Mouse (Mus musculus): ENCODE measurements around the gene Olfr995. TPM values are rescaled to one million over a fixed set of nuclear protein-coding genes. Genes with fewer than 3 reads are reported as not detected.

Olfr995 gene
- not detected in 2 replicates for polyA plus RNA-seq (2014; fragmentation: Nextera tagmentation; extraction: Ambion mirVana)

GRCm38 (mm10) chr2:85443539-85443938, at the start of gene Olfr995:
Gene Olfr995 (minus strand): TSS chr2:85443639.
- ATAC-seq (replicated peaks; ENCODE audit: insufficient number of reproducible peaks, low FRiP score, low TSS enrichment): no peak
- H3K4me3 ChIP-seq (ENCODE audit: low read depth, low read length): no peak within 1 kb of the TSS
- 22% methylated on average over 1 of the region's 1 CpGs for WGBS (ENCODE audit: insufficient replicate concordance)
- H3K27me3 ChIP-seq (ENCODE audit: control insufficient read depth, insufficient read depth, low read length): no peaks in the 10 kb centered on the region
- H3K9me3 ChIP-seq (replicated peaks; ENCODE audit: control insufficient read depth, low read length): no peaks in the 10 kb centered on the region
- no peaks in the 10 kb centered on the region for H3K36me3 ChIP-seq (ENCODE audit: control insufficient read depth, insufficient read depth, low read length)
- H3K9ac ChIP-seq (ENCODE audit: low read depth, low read length): no peak within 1 kb of the TSS
- H3K4me1 ChIP-seq (ENCODE audit: control insufficient read depth, insufficient read depth, low read length): no peaks in the 10 kb centered on the region
- H3K27ac ChIP-seq (ENCODE audit: low read depth, low read length): no peak within 1 kb of the TSS
- H3K4me2 ChIP-seq: no peak within 1 kb of the TSS

GRCm38 (mm10) chr2:85490396-85490795, 47.0 kb upstream of the Olfr995 start:
- 70% methylated on average over 5 of the region's 5 CpGs for WGBS (ENCODE audit: insufficient replicate concordance)
- no peak overlapping the region for H3K4me2 ChIP-seq

GRCm38 (mm10) chr2:85466801-85467325, 23.4 kb upstream of the Olfr995 start:
- 67% methylated on average over 3 of the region's 3 CpGs for WGBS (ENCODE audit: insufficient replicate concordance)
- H3K9ac ChIP-seq (ENCODE audit: low read depth, low read length): no peak overlapping the region
- H3K36me3 ChIP-seq (ENCODE audit: control insufficient read depth, insufficient read depth, low read length): no peaks in the 10 kb centered on the region
- ATAC-seq (replicated peaks; ENCODE audit: insufficient number of reproducible peaks, low FRiP score, low TSS enrichment): no peak
- no peak overlapping the region for H3K27ac ChIP-seq (ENCODE audit: low read depth, low read length)
- no peak overlapping the region for H3K4me2 ChIP-seq
- H3K9me3 ChIP-seq (replicated peaks; ENCODE audit: control insufficient read depth, low read length): no peaks in the 10 kb centered on the region
- H3K4me3 ChIP-seq (ENCODE audit: low read depth, low read length): no peak overlapping the region
- no peaks in the 10 kb centered on the region for H3K4me1 ChIP-seq (ENCODE audit: control insufficient read depth, insufficient read depth, low read length)
- H3K27me3 ChIP-seq (ENCODE audit: control insufficient read depth, insufficient read depth, low read length): no peaks in the 10 kb centered on the region

More at GRCm38 (mm10) chr2:85490396-85490795, 47.0 kb upstream of the Olfr995 start:
- Histone ChIP-seq H3K9ac (ENCODE audit: low read depth, low read length) (no peak overlapping the region), H3K4me3 (ENCODE audit: low read depth, low read length) (no peak overlapping the region), H3K27ac (ENCODE audit: low read depth, low read length) (no peak overlapping the region), H3K27me3 (ENCODE audit: control insufficient read depth, insufficient read depth, low read length) (no peaks in the 10 kb centered on the region), H3K9me3 (replicated peaks; ENCODE audit: control insufficient read depth, low read length) (no peaks in the 10 kb centered on the region), H3K36me3 (ENCODE audit: control insufficient read depth, insufficient read depth, low read length) (no peaks in the 10 kb centered on the region), H3K4me1 (ENCODE audit: control insufficient read depth, insufficient read depth, low read length) (no peaks in the 10 kb centered on the region)
- ATAC-seq (replicated peaks; ENCODE audit: insufficient number of reproducible peaks, low FRiP score, low TSS enrichment): no peak

- no peaks in the 10 kb centered on the region for H3K9me3 ChIP-seq (replicated peaks; ENCODE audit: control insufficient read depth, low read length)
- no peaks in the 10 kb centered on the region for H3K4me1 ChIP-seq (ENCODE audit: control insufficient read depth, insufficient read depth, low read length)
- H3K27ac ChIP-seq (ENCODE audit: low read depth, low read length): no peak overlapping the region
- no peak overlapping the region for H3K4me2 ChIP-seq
- no peak overlapping the region for H3K9ac ChIP-seq (ENCODE audit: low read depth, low read length)
- no peak overlapping the region for H3K4me3 ChIP-seq (ENCODE audit: low read depth, low read length)
- H3K27me3 ChIP-seq (ENCODE audit: control insufficient read depth, insufficient read depth, low read length): no peaks in the 10 kb centered on the region
- H3K36me3 ChIP-seq (ENCODE audit: control insufficient read depth, insufficient read depth, low read length): no peaks in the 10 kb centered on the region
- no peak for ATAC-seq (replicated peaks; ENCODE audit: insufficient number of reproducible peaks, low FRiP score, low TSS enrichment)
Observed at GRCm38 (mm10) chr2:85442546-85442945, 893 bp downstream of the Olfr995 start.

- ATAC-seq (replicated peaks; ENCODE audit: insufficient number of reproducible peaks, low FRiP score, low TSS enrichment): no peak
- H3K36me3 ChIP-seq (ENCODE audit: control insufficient read depth, insufficient read depth, low read length): no peaks in the 10 kb centered on the region
- no peak within 1 kb of the TSS for H3K9ac ChIP-seq (ENCODE audit: low read depth, low read length)
- no peaks in the 10 kb centered on the region for H3K9me3 ChIP-seq (replicated peaks; ENCODE audit: control insufficient read depth, low read length)
- H3K4me3 ChIP-seq (ENCODE audit: low read depth, low read length): no peak within 1 kb of the TSS
- 79% methylated on average over 3 of the region's 3 CpGs for WGBS (ENCODE audit: insufficient replicate concordance)
- H3K4me2 ChIP-seq: no peak within 1 kb of the TSS
- no peaks in the 10 kb centered on the region for H3K27me3 ChIP-seq (ENCODE audit: control insufficient read depth, insufficient read depth, low read length)
- H3K27ac ChIP-seq (ENCODE audit: low read depth, low read length): no peak within 1 kb of the TSS
- H3K4me1 ChIP-seq (ENCODE audit: control insufficient read depth, insufficient read depth, low read length): no peaks in the 10 kb centered on the region
Observed at GRCm38 (mm10) chr2:85436351-85436750, 7.1 kb downstream of the Olfr995 start, which contains the start of gene Olfr994. Gene Olfr994 (minus strand): TSS chr2:85436451.

- no peak overlapping the region for H3K4me3 ChIP-seq (ENCODE audit: low read depth, low read length)
- H3K9me3 ChIP-seq (replicated peaks; ENCODE audit: control insufficient read depth, low read length): no peaks in the 10 kb centered on the region
- no peaks in the 10 kb centered on the region for H3K4me1 ChIP-seq (ENCODE audit: control insufficient read depth, insufficient read depth, low read length)
- no peak overlapping the region for H3K4me2 ChIP-seq
- 77% methylated on average over 1 of the region's 1 CpGs for WGBS (ENCODE audit: insufficient replicate concordance)
- no peak for ATAC-seq (replicated peaks; ENCODE audit: insufficient number of reproducible peaks, low FRiP score, low TSS enrichment)
- H3K27ac ChIP-seq (ENCODE audit: low read depth, low read length): no peak overlapping the region
- H3K36me3 ChIP-seq (ENCODE audit: control insufficient read depth, insufficient read depth, low read length): no peaks in the 10 kb centered on the region
- H3K27me3 ChIP-seq (ENCODE audit: control insufficient read depth, insufficient read depth, low read length): no peaks in the 10 kb centered on the region
- no peak overlapping the region for H3K9ac ChIP-seq (ENCODE audit: low read depth, low read length)
Observed at GRCm38 (mm10) chr2:85425893-85426292, 17.5 kb downstream of the Olfr995 start.

GRCm38 (mm10) chr2:85414777-85415176, 28.7 kb downstream of the Olfr995 start, which contains the start of gene Olfr993:
Gene Olfr993 (minus strand): TSS chr2:85414877.
- Histone ChIP-seq H3K9ac (ENCODE audit: low read depth, low read length) (no peak within 1 kb of the TSS), H3K27me3 (ENCODE audit: control insufficient read depth, insufficient read depth, low read length) (no peaks in the 10 kb centered on the region), H3K27ac (ENCODE audit: low read depth, low read length) (no peak within 1 kb of the TSS), H3K4me3 (ENCODE audit: low read depth, low read length) (no peak within 1 kb of the TSS), H3K4me1 (ENCODE audit: control insufficient read depth, insufficient read depth, low read length) (no peaks in the 10 kb centered on the region), H3K36me3 (ENCODE audit: control insufficient read depth, insufficient read depth, low read length) (no peaks in the 10 kb centered on the region), H3K4me2 (no peak within 1 kb of the TSS), H3K9me3 (replicated peaks; ENCODE audit: control insufficient read depth, low read length) (no peaks in the 10 kb centered on the region)
- no peak for ATAC-seq (replicated peaks; ENCODE audit: insufficient number of reproducible peaks, low FRiP score, low TSS enrichment)

- no peak for ATAC-seq (replicated peaks; ENCODE audit: insufficient number of reproducible peaks, low FRiP score, low TSS enrichment)
- Histone ChIP-seq H3K27ac (ENCODE audit: low read depth, low read length) (no peak within 1 kb of the TSS), H3K4me3 (ENCODE audit: low read depth, low read length) (no peak within 1 kb of the TSS), H3K4me2 (no peak within 1 kb of the TSS), H3K27me3 (ENCODE audit: control insufficient read depth, insufficient read depth, low read length) (no peaks in the 10 kb centered on the region), H3K4me1 (ENCODE audit: control insufficient read depth, insufficient read depth, low read length) (no peaks in the 10 kb centered on the region), H3K9me3 (replicated peaks; ENCODE audit: control insufficient read depth, low read length) (no peaks in the 10 kb centered on the region), H3K9ac (ENCODE audit: low read depth, low read length) (no peak within 1 kb of the TSS), H3K36me3 (ENCODE audit: control insufficient read depth, insufficient read depth, low read length) (no peaks in the 10 kb centered on the region)
- WGBS (ENCODE audit: insufficient replicate concordance): 59% methylated on average over 2 of the region's 2 CpGs
Observed at GRCm38 (mm10) chr2:85409369-85409768, 34.1 kb downstream of the Olfr995 start, which contains the start of gene Olfr992. Gene Olfr992 (minus strand): TSS chr2:85409469.

Measured in heart, embryonic 11.5 days (tissue).